In genomic region chr19:42128787-42129508, GRCm38 (mm10) we compare ENCODE assay signal across 8 mouse cellular contexts. TPM values are rescaled to one million over a fixed set of nuclear protein-coding genes. Genes with fewer than 3 reads are reported as not detected.
DNase-seq lines count a peak whose midpoint lies in the region; ATAC-seq lines count a peak whose summit lies in the region.

TSS of gene Avpi1 (minus strand) at chr19:42129059.

- DNase-seq in ES-CJ7 (ENCODE audit: low read depth, low spot score): peak; percentile 100
- peak; percentile 99 for DNase-seq in cerebellum, adult 11 months
- peak; percentile 98 for DNase-seq in forebrain, embryonic 14.5 days (ENCODE audit: low spot score)
- DNase-seq in heart, postnatal 14 days: peak; percentile 95
- peak; percentile 99 for DNase-seq in layer of hippocampus, adult 11-12 months (ENCODE audit: low spot score)
- DNase-seq in lung, adult 18-20 months: peak; percentile 100
- DNase-seq in testis, postnatal 14 days (ENCODE audit: low spot score): peak; percentile 96

- H3K27me3 ChIP-seq in forebrain, embryonic 14.5 days (replicated peaks; ENCODE audit: control insufficient read depth, insufficient read depth, low read length): no peaks in the 10 kb centered on the region
- H3K27me3 ChIP-seq in neural tube, embryonic 15.5 days (replicated peaks): peaks cover 9% of the 10 kb centered on the region

- peak within 1 kb of the TSS; percentile 51 for H3K4me3 ChIP-seq in forebrain, embryonic 14.5 days (ENCODE audit: low read depth, low read length)
- peak within 1 kb of the TSS; percentile 64 for H3K4me3 ChIP-seq in neural tube, embryonic 15.5 days (replicated peaks)

- intact Hi-C loops in heart, postnatal 14 days (cut with DNase I): no loop called here

- H3K9ac ChIP-seq in forebrain, embryonic 14.5 days (ENCODE audit: low read length): peak within 1 kb of the TSS; percentile 74
- peak within 1 kb of the TSS; percentile 70 for H3K9ac ChIP-seq in neural tube, embryonic 15.5 days (replicated peaks)

- peaks cover 11% of the 10 kb centered on the region; the same call in 1 of the 2 replicates for H3K36me3 ChIP-seq in forebrain, embryonic 14.5 days (ENCODE audit: control insufficient read depth, insufficient read depth, low read length)
- peaks cover 8% of the 10 kb centered on the region; the same call in 1 of the 2 replicates for H3K36me3 ChIP-seq in neural tube, embryonic 15.5 days

- no peaks in the 10 kb centered on the region for H3K4me1 ChIP-seq in forebrain, embryonic 14.5 days (ENCODE audit: control insufficient read depth, insufficient read depth, low read length)
- peaks cover 24% of the 10 kb centered on the region for H3K4me1 ChIP-seq in neural tube, embryonic 15.5 days

- H3K9me3 ChIP-seq in forebrain, embryonic 14.5 days (replicated peaks; ENCODE audit: control insufficient read depth, low read length): no peaks in the 10 kb centered on the region
- no peaks in the 10 kb centered on the region for H3K9me3 ChIP-seq in neural tube, embryonic 15.5 days (replicated peaks)

- peak within 1 kb of the TSS; percentile 98 for H3K4me2 ChIP-seq in forebrain, embryonic 14.5 days (ENCODE audit: low read length)
- peak within 1 kb of the TSS; percentile 98 for H3K4me2 ChIP-seq in neural tube, embryonic 15.5 days

- WGBS in forebrain, embryonic 14.5 days: 1% methylated on average over 54 of the region's 54 CpGs
- WGBS in neural tube, embryonic 15.5 days: under 1% methylated on average over 54 of the region's 54 CpGs

- ATAC-seq in forebrain, embryonic 14.5 days: peak; percentile 99
- ATAC-seq in neural tube, embryonic 15.5 days (ENCODE audit: low FRiP score): peak; percentile 97

- H3K27ac ChIP-seq in forebrain, embryonic 14.5 days (ENCODE audit: low read depth, low read length): peak within 1 kb of the TSS; percentile 41; the same call in 1 of the 2 replicates
- peak within 1 kb of the TSS; percentile 69 for H3K27ac ChIP-seq in neural tube, embryonic 15.5 days (replicated peaks)

RNA-seq across cellular contexts. Expression of gene Avpi1, which starts in this region (rescaled TPM):
- 9.5 and 13.0 TPM in 2 replicates for polyA plus RNA-seq in forebrain, embryonic 14.5 days (2014; fragmentation: Nextera tagmentation; extraction: Ambion mirVana)
- total RNA-seq in heart, postnatal 14 days (2021): 10 to 100 TPM; 10.8 to 11.7 TPM
- polyA plus RNA-seq in neural tube, embryonic 15.5 days (2015; fragmentation: Nextera tagmentation; extraction: Ambion mirVana): 11.1 and 14.2 TPM in 2 replicates

Comparison
In these comparisons a context has a peak if more than half of its experiments do, and no peak if none do; other contexts are left out.
1. Peak in every context shown above with its lines: DNase-seq, ATAC-seq, H3K4me3 ChIP-seq and H3K27ac ChIP-seq.